Mouse (Mus musculus): ENCODE measurements around the gene Sparc.
"Not testable (repeated sequence)": the region's sequence is repeated elsewhere in the genome, so short reads cannot be mapped to it uniquely, and the experiment has no call there.

Gene Sparc

GRCm38 (mm10) chr11:55436089-55436488 lies 13.1 kb upstream of the Sparc start:
- no peak for DNase-seq

DNA sequence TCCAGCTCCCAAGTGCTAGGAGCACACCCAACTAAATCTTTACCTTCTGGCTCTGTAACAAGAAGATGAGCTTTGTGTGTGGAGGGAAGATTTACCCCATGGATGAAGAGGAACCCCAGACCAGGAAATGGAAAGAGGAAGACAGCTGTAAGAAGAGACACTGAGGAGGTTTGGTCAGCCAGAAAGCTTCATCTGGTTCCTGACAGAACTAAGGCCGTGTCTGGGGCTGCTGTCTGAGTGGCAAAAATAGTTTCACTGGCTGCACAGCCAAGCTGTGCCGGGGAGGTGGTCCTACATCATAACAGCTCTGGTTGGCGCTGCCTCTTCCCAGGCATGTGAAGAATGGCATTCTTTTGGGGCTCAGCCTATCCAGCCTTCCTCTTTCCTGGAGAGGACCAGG lies 10.0 kb upstream of the Sparc start:
- no peak for DNase-seq

- DNase-seq = no peak
Measured at GRCm38 (mm10) chr11:55429973-55430372, 7.0 kb upstream of the Sparc start.

DNA sequence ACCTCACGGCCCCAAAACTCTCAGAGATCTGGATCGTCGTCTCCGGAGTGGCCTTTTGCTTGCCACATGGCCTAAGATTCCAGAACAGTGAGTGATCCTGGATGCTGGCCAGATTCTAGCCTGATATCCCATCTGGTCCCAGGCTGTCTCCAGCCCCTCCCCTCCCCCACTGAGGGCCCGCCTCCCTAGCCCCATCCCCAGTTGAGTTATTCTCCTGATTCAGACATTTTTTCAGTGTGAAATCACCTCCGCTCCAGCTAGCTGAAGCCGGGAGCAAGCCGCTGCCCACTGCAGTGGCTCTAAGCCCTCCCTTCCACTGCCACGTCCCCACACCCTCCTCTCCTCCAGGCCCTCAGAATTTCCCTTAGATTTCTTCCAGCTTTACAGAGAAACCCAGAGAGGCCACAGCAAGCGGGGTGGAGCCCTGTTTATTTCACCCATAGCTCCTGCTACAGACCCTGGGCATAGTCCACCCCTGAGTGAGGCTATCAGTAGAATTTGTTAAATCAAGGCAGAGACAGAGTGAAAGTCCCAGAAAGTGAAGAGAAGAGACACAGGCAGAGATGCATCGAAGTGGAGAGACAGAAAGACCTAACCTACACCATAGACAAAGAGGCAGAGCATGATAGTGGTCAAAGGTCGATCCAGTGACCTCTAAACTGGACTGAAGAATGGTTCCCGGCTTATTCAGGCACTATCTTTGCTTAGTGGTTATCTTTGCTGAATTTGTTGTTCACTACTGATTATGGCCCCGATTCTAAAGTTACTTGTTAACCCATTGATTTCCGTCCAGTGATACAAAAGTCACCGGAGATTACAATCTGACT lies 5.4 kb upstream of the Sparc start:
- no peak for DNase-seq

- DNase-seq = no peak
Measured at GRCm38 (mm10) chr11:55424746-55425360, 1.9 kb upstream of the Sparc start.

- DNase-seq = no peak
Measured at GRCm38 (mm10) chr11:55423756-55424155, 773 bp upstream of the Sparc start.

- no peak for DNase-seq
Measured at GRCm38 (mm10) chr11:55419678-55420307, 3.2 kb downstream of the Sparc start.

DNA sequence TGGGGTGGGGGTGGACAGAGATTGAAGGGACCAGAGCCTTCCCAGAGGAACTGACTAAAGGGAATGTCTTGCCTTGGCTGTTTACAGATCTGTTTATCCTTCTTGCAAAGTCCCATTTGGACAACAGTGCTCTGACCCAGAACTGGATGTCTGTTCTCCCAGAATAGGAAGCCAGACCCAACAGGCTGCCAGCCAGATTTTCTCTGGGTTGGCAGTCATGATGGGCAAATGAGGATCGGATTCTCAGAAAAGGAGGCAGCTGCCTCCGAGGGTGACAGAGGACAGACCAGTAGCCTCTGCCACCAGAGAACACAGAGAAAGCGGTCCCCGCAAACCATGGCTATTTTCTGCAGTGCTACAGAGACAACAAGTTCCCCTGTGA lies 3.7 kb downstream of the Sparc start:
- DNase-seq = no peak

GRCm38 (mm10) chr11:55418704-55419061 lies 4.3 kb downstream of the Sparc start:
- no peak for DNase-seq

GRCm38 (mm10) chr11:55417898-55418703 lies 4.9 kb downstream of the Sparc start:
- DNase-seq = no peak

DNA sequence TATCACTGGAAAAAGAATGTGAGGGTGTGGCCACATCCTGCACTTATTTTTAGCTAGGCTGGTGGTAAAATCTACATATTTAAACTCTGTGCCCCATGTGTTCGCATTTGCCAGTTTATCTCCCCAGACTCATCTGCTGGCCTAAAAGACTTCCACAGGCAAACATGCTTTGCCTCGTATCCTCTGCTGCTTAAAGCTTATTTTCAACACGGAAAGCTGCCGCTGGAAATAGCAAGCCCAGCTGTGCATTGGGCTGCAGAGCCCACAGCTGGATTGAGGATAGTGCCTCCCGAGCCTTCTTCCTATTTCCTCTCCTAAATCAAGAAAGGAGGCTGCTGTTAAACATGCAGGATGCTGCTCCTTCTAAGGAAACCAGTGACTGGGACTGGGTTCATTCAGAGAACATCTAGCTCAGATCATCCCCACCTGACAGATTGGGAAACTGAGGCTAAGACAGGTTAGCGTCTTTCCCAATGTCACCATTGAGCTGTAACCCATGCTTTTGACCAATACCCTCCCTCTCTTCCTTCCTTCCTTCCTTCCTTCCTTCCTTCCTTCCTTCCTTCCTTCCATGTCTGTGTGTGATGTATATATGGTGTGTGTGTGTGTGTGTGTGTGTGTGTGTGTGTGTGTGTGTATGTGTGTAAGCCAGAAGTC lies 6.2 kb downstream of the Sparc start:
- no peak for DNase-seq

DNA sequence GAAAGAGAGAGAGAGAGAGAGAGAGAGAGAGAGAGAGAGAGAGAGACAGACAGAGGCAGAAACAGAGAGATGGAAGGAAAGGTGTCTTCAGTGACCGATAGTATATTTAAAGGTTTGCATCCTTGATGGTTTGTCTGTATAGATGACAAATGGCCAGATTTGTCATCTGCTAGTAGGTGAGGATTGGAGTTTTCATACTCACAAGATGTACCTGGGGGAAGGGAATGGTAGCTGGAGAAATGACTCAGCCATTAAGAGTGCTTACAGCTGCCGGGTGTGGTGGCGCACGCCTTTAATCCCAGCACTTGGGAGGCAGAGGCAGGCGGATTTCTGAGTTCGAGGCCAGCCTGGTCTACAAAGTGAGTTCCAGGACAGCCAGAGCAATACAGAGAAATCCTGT lies 7.3 kb downstream of the Sparc start:
- DNase-seq = not testable (repeated sequence)

- no peak for DNase-seq
Measured at GRCm38 (mm10) chr11:55415036-55415704, 7.8 kb downstream of the Sparc start.

DNA sequence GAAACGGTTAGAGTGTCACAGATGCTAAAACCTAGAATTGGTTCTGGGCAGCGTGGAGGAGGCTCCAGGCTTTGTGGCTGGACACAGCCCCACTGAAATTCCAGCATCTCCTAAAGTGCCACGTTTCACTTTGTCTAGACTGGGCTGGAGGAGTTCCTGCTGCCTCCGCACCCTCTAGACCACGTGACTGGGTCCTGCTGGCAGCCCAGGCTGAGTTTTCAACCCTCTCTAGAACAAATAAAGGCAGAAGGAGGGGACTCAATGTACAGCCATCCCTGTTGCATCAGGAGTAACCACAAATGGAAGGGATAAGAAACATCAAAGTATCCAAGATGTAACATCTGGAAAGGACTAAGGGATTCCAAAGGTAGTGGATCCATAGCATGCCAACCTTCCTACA lies 8.7 kb downstream of the Sparc start:
- DNase-seq = no peak

DNA sequence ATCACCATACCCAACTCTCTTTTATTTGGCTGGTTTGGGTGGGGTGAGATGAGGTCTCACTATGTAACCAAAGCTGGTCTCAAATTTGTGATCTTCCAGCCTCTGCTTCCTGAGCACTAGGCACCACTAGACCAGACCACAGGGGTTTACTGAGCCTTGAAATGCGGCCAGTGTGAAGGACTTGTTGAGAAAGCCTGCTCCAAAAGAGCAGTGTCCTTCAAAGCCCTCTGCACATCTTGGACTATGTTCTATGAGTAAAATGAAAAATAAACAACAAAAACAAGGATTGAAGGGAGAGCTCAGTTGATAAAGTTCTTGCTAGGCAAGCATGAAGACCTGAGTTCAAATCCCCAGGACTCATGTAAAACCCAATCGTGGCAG lies 9.6 kb downstream of the Sparc start:
- no peak for DNase-seq

GRCm38 (mm10) chr11:55412680-55413415 lies 10.1 kb downstream of the Sparc start:
- DNase-seq = no peak

DNA sequence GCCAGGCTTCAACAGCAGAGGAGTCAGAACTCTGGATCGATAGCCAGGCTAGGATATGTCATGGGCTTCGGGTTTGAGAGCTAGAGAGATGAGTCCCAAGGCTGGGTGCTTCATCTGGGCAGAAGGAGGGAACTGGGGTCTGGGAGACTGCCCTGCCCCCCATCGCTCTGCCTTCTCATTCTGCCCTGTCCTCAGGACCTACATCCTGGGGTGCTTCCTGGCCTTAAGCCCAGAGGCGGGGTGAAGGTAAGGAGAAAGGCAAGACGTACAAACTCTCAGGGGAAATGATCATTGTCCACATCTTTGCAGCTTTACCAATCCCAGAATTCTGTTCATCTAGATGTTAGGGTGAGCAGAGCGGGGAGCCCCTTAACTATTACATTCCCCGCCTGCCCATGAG lies 10.9 kb downstream of the Sparc start:
- no peak for DNase-seq

- DNase-seq = no peak
Measured at GRCm38 (mm10) chr11:55410502-55410901, 12.5 kb downstream of the Sparc start.

- DNase-seq = no peak
Measured at GRCm38 (mm10) chr11:55410005-55410404, 13.0 kb downstream of the Sparc start.

DNA sequence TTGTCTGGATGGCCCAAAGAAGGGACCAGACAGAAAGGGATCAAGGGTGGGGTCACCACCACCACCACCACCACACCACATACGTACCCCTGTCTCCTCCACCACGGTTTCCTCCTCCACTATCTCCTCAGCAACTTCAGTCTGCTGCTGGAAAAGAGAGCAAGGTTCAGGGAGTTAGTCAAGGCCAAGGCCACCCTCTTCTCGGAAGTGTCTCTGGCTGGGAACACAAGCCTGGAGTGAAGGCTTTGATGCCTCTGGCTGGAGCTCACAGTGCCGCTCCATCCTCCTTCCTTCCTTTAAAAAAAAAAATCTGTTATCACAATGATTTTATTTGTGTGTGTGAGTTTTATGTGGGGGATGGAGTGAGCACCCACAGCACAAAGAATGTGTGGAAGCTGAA lies 15.8 kb downstream of the Sparc start:
- DNase-seq = no peak

Measured in thymus, postnatal 36 days (tissue).